Mouse (Mus musculus) ES-E14 (cell line): ENCODE data around the gene Ntan1.

Experiments used
- CHD2 ChIP-seq: IDR thresholded peaks from 2 replicates; pipeline ENCODE4 v1.6.1; 2014; ENCODE audit warnings: mild to moderate bottlenecking, low read depth, low read length, inconsistent platforms
- HCFC1 ChIP-seq: IDR thresholded peaks from 2 replicates; pipeline ENCODE4 v1.6.1; 2012; ENCODE audit warnings: low read length, inconsistent platforms, borderline replicate concordance; ENCODE audit not compliant: insufficient read depth
- MAFK ChIP-seq: IDR thresholded peaks from 2 replicates; pipeline ENCODE4 v1.6.1; 2014; ENCODE audit warnings: mild to moderate bottlenecking, low read depth, low read length, inconsistent platforms; ENCODE audit not compliant: insufficient read depth
- ZNF384 ChIP-seq: IDR thresholded peaks from 2 replicates; pipeline ENCODE4 v1.6.1; 2012; ENCODE audit warnings: low read depth, low read length, inconsistent platforms

DNA sequence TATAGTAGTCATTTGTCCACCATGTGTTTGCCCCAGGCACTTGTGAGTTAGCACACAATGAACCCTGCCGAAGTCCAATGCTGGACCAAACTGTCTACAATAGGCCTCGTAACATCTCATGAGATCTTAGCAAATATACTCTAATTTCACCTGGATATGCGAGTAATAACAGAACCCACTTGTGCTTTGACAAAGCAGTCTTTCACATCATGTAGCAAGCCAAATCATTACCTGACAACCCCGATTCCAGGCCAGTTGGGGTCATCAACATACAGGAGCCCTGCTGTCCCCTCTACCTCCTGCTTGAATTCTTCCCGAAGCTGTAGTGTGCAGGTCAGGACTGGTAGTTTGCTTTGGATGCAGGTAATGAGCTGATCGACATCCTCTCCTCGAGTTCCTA is 21.4 kb downstream of the Ntan1 start:
- TF ChIP-seq CHD2 (no peak), ZNF384 (no peak), HCFC1 (no peak), MAFK (no peak)
